Mouse (Mus musculus) spleen, postnatal 4 days (tissue): ENCODE measurements around the gene Nynrin.

Experiments used
- DNase-seq, 2 experiments: peaks; one replicate each; pipeline ENCODE4 v3.0.0; 2022; ENCODE audit warnings: low spot score in 2 of 2

The Nynrin gene

DNA sequence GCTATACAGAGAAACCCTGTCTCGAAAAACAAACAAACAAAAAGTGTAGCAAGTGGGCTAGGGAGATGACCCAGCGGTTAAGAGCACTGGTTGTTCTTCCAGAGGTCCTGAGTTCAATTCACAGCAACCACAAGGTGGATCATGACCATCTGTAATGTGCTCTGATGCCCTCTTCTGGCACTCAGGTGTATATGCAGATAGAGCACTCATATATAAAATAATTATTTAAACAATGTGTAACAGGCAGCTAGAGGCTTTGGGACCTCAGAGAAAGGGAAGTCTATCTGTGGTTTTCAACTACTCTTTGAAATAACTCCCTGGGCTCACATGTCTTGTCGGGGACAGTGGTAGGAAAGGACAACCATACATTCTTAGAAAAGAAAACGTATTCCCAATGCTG is 15.1 kb upstream of the Nynrin start:
- DNase-seq, result no peak

GRCm38 (mm10) chr14:55840853-55841366 is 12.9 kb upstream of the Nynrin start:
- no peak for DNase-seq

DNA sequence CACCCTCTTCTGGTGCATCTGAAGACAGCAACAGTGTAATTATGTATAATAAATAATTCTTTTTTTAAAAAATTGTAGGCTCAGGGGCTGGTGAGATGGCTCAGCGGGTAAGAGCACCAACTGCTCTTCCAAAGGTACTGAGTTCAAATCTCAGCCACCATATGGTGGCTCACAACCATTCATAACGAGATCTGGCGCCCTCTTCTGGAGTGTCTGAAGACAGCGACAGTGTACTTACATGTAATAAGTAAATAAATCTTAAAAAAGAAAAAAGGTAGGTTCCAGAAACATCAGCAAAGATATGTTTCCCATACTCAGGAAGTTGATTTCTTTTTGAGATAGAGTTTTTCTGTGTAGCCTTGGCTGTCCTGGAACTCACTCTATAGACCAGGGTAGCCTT is 11.0 kb upstream of the Nynrin start:
- DNase-seq, result no peak

- no peak for DNase-seq
Observed at GRCm38 (mm10) chr14:55845506-55846294, 8.1 kb upstream of the Nynrin start.

DNA sequence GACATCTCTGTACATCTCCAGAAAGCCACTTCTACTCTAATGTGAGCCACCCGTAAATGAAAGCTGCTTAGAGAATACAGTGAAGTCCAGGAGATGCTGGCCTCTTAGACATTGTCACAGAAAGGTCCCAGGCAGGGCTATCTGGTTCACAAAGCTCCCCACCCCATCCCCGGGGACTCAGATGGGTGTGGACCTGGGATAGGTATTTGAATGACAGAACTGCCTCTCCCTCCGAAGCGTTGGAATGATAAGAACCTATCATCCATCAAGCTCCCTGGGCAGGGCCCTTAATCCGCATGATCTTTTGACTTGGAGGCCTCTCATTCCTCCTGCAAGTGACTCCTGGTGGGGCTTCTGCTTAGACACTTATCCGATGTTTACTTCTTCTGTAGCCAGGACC is 2.9 kb upstream of the Nynrin start:
- no peak for DNase-seq

DNA sequence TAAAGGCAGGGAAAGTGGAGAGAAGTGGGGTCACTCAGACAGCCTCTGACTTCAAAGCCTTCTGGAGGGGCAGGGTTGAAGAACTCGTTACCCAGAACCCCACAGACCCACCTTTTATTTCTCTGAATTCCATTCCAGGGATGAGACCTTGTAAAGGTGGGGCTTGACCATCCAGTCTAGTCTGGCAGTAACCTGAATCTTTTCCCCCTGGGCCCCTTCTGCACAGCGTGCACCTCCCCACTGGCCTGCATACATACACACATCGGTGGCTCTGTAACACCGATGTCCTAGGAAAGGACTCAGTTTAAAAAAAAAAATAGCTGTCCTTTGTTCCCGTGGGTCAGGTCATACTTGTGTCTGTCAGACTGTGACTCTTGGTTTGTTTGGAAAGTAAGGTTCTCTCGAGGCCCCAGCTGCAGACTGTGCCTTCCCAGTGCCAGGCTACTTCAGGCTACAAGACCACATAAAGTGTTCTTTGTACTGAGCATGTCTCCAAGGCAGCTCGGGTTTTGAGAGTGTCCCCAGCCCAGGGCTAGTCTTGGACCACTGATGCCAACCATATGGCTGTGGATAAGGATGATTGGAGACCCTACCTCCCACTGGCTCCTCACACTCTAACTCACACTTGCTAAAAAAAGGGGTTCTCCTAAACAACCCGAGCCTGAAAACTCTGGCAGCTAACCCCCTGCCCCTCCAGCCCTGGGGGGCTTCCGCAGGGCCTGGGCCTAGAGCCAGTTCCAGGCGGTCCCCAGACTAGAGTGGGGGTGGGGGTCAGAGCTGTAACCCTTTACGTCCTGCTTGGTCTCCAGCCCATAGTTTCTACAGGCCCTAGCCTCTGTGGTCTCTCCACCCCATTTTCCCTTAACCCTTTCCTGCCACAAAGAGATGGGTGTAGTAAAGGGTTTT is 911 bp upstream of the Nynrin start:
- no peak for DNase-seq

- DNase-seq, result no peak
Observed at GRCm38 (mm10) chr14:55854406-55855100, 743 bp downstream of the Nynrin start.

DNA sequence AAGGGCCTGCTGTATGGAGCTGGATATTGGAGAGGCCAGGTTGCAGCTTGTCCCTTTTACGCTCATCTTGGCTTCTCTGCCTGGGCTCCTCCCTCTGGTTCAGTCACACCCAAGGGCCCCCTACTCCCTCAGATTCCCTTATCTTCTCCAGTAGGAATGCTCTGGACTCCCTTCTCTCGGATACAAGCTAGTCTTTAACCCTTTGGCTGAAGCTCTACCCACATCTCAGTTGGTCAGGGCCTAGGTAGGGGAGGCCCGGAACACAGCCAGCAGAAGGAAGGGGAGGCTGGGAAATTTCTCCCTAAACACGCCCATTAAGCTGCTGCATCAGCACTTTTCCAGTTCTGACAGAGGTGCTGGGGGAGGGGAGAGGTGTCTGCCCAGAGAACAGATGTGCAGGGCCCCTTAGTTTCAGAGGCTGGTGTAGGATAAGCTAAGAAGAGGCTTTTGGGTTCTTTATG is 1.3 kb downstream of the Nynrin start:
- no peak for DNase-seq

DNA sequence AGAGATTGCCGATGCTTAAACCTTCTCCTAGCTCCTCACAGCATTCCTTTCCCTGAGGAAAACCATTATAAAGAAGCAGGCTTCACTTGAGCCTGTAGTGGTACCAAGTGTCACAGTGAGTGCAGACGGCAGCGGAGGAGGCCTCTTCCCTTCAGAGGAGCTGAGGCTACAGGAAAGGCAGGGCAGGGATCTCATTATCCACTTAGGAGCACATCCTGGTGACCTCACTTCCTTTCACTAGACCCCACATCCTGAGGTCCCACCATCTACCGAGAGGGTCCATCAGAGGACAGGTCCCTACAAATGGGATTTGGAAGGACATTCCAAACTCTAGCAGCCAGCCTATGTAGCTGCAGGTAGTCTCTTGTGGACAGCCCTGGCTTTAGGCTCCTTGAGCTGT is 3.8 kb downstream of the Nynrin start:
- DNase-seq, result no peak

GRCm38 (mm10) chr14:55862186-55862585 is 8.4 kb downstream of the Nynrin start:
- no peak for DNase-seq

DNA sequence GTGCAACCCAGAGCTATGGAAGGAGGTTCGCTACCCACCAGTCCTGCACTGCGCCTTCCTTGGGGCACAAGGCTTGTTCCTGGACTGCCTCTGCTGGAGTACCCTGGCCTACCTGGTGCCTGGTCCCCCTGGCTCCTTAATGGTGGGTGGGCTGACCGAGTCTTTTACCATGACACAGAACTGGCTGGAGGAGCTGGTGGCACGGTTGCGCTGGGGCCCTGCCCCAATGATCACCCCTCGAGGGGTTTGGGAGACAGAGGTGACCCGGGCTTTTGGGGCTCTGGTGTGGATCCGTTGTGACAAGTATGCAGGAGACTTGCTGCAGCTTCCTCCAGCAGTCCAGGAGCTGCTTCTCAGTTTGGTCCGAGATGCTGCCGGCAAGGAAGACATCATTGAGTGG is 9.2 kb downstream of the Nynrin start:
- no peak for DNase-seq

DNA sequence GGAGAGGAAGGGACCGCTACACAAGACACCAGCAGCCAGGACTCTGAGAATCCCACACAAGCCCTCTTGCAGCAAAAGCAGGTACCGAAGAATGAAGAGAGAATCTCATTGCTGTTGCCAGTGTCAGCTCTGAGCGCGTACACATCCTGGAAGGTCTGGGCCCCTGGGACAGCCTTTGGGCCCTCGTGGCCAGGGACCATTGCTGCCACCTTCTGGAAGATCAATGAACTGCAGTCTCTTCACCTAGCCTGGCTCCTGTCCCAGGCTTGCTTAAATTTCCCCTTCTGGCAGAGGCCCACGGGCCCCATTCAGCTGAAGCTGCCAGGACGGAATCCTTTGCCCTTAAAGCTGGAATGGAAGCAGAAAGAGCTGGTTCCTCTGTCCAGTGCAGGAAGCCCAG is 10.0 kb downstream of the Nynrin start:
- peak; percentile 68 to 88 for DNase-seq

DNA sequence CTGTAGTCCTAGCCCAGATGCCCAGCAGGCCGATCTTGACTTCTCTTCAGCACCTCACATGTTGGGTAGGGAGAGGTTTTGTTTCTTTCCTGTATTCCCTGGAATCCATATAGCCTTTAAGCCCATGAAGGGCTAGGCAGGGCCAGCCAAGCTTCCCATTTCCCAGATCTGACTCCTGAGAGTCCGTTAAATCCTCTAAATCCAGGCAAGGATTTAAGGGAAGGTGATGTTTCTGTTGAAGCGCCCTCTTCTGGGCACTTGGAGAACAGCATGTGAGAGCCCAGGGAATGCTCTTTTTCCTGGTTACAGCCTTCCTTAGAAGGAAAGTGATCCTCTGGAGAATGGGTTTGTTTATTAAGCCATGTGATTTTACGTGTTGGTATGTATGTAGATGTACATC is 13.2 kb downstream of the Nynrin start:
- DNase-seq, result no peak

DNA sequence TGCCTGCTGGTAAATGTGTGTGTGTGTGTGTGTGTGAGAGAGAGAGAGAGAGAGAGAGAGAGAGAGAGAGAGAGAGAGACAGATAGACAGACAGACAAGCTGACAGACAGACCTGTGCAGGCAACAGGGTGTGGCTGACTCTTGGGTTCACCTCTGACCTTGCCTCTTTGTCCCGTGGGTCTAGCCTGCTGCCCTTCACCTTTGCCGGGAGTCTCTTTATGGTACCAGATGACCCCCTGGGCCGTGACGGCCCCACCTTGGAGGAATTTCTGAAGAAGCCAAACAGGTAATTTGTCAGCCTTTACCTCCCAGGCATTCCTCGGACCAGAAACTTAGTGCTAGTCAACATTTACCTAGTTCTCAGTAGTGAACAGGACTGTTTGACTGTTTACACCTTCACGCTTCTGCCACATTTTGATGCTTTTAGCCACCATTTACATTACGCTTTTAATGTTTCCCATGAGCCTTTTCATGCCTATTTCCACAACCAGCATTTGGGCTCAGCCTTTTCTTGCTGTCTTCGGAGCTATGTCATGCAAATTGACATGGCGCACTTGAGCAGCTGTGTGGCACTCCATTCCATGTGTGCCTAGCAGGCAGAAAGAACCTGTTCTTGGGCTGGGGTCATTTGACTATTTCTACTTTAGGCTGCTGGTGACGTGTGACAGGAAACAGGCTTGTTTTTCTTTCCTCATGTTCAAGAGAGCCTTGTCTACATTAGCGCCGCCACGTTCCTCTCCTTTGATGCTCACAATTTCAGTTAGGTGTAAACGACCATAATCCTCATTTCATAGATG is 14.6 kb downstream of the Nynrin start:
- DNase-seq, result no peak

- DNase-seq, result no peak
Observed at GRCm38 (mm10) chr14:55869538-55869937, 15.7 kb downstream of the Nynrin start.

DNA sequence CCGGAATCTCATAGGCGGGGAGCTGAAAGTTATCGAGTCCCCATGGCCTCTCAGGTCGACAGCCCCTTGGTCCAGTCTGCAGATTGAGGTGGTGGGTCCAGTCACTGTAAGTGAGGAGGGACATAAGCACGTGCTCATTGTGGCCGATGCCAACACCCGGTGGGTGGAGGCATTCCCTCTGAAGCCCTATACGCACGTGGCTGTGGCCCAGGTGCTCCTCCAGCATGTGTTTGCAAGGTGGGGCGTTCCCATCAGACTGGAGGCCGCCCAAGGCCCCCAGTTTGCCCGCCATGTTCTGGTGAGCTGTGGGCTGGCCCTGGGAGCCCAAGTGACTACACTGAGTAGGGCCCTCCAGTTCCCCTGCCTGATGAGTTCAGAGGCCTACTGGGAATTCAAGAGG is 18.2 kb downstream of the Nynrin start:
- DNase-seq, result no peak

DNA sequence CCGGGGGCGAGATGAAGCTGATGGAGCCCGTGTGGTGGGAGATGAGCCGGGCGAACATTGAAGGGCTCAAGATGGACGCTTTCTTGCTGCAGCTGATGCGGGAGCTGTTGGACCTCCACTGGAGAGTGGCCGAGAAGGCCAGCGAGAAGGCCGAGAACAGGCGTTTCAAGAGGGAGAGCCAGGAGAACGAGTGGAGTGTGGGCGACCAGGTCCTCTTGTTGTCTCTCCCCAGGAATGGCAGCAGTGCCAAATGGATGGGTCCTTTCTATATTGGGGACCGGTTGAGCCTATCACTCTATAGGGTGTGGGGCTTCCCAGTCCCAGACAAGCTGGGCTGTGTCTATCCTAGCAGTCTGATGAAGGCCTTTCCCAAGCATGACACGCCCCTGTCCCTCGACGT is 18.7 kb downstream of the Nynrin start:
- no peak for DNase-seq

DNA sequence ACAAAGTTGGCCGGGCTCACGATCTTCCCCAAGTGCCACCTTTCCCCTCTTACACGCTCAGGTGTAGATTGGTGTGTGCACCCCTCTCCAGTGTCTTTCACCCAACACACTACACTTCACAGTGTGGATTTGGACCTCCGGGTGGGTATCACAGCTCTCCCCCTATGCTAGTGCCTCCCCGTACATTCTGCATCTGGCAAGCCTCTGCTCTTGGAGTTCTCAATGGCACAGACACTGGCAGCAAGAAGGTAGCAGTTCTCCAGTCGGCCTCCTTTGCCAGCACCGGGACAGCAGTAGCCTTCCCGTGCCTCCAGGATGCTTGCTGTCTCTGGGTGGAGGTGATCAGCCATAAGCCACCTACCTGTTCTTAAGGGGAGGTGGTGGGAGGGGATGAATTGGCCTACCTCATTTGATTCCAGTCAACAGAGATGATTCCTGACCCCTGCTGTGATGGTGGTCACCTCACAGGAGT is 19.5 kb downstream of the Nynrin start:
- DNase-seq, result no peak

GRCm38 (mm10) chr14:55873714-55874683 is 20.2 kb downstream of the Nynrin start:
- DNase-seq, result peak; percentile 71 to 88
